Mouse (Mus musculus) c-Kit-negative CD71-positive TER-119-positive erythroid progenitor cells, embryonic 14.5 days (primary cell): ENCODE measurements around the gene Slc30a1.
A peak's percentile ranks its signal among the peaks of the same experiment; 100 is the strongest.

ENCODE experiments used
- DNase-seq: peaks from one replicate; pipeline ENCODE4 v3.0.0-alpha.2; 2013; ENCODE audit warnings: low read depth, low spot score

Slc30a1 gene

DNA sequence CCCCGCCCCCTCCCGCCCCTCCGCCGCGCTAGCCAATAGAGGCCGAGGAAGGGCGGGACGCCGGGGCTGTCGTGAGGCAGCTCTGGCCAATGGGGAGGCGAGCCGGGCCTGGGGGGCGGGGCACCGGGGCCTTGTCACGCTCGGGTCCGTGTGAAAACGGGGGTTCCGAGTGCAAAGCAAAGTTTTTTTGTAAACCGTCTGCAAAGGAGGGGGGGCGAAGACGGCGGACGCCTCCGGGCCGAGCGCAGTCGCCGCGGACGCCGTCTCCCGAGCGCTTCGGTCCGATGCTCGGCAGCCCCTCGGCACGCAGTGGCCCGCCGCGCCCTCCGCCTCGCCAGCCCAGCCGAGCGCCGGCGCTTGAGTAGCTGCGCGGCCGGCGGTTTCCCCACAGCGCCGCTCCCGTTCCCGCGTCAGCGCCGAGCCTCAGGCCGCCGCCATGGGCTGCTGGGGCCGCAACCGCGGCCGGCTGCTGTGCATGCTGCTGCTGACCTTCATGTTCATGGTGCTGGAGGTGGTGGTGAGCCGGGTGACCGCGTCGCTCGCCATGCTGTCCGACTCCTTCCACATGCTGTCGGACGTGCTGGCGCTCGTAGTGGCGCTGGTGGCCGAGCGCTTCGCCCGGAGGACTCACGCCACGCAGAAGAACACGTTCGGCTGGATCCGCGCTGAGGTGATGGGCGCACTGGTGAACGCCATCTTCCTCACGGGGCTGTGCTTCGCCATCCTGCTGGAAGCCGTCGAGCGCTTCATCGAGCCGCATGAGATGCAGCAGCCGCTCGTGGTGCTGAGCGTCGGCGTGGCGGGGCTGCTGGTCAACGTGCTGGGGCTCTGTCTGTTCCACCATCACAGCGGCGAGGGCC is at the start of gene Slc30a1:
Gene Slc30a1 (plus strand): TSS at position 197 of the 860 bp plus-strand sequence.
- DNase-seq: peak; percentile 96

DNA sequence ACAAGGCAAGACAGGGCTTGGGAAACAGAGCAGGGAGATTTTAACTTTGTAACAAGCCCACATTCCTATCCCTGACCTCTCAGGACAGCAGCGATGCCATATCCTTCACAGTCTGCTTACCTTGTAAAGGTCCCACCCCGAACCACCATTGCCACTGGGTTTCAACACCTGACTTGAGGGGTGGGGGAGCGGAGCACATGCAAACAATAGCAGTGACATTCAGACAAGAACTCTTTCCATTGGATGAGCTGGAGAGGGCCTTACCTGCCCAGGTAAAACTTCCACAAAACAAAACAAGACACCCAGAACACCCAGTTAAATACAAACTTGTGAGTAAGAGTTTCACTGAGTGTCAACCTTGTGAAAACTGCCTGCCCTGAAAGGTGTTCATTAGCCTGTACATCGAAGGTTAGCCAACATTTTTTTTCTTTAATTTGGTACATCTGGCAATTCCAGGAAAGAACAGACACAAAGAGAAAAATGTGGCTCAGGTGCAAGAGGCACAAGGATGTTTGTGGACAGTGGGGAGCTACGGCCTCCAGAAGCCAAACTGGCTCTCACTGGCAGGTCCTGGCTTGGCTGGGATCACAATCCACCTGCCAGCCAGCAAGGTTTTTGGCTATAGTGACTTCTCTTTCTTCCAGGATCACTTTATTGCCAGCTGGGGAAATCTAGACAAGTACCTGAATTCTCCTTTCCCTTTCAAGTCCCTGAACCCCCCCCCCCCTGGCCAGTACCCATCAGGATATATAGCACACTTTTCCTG is 49.5 kb upstream of the Slc30a1 start:
- DNase-seq: no peak

DNA sequence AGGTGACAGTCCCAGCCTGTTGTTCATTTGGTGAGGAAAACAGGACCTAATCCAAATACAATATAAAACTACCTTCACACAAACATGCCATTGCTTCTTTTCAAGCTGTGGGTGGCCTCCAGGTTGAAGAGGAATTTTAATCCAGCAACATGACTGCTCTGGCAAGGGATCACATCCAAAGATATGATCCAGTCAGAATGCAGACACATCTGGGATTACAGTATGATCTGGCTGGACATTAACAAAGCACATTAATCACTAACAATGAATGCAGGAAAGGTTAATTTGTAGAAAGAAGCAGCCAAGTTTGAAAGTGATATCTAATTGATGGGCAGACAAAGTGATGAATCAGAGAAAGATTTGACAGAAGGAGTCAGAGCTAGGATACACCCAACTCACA is 48.4 kb upstream of the Slc30a1 start:
- DNase-seq: no peak

DNA sequence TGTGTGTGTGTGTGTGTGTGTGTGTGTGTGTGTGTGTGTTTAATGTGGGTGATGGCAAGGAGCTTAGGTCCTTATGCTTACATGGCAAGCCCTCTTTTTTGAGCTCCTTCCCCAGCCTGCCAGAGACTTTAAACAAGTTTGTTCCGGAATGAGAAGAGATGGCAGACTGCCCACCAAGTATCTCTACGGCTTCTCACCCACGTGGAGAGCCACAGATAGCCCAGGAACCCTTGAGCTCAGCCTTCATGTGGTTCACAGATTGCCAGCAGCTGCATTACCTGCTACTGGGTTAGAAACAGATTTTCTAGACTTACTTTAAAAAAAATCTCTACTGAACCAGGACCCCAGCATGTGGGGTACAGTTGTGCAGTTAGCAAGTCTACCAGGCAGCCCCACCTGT is 46.7 kb upstream of the Slc30a1 start:
- no peak for DNase-seq

DNA sequence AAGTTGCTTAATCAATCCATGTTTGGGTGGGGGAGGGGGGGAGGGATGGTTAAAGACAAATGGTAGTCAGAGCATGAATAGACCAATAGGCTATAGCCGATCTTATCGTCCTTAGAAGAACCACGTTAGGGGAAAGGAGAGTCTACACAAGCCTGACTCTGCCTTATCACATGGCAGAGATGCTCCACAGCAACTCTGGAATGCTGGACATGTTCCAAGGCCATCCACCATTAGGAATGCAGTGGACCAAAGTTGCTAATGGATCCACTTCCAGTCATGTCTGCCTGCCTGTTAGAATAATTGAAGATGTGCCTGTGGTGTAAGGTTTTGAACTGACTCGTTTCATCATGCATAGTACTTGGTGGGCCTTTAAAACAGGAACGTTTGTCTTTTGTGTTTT is 45.3 kb upstream of the Slc30a1 start:
- no peak for DNase-seq

DNA sequence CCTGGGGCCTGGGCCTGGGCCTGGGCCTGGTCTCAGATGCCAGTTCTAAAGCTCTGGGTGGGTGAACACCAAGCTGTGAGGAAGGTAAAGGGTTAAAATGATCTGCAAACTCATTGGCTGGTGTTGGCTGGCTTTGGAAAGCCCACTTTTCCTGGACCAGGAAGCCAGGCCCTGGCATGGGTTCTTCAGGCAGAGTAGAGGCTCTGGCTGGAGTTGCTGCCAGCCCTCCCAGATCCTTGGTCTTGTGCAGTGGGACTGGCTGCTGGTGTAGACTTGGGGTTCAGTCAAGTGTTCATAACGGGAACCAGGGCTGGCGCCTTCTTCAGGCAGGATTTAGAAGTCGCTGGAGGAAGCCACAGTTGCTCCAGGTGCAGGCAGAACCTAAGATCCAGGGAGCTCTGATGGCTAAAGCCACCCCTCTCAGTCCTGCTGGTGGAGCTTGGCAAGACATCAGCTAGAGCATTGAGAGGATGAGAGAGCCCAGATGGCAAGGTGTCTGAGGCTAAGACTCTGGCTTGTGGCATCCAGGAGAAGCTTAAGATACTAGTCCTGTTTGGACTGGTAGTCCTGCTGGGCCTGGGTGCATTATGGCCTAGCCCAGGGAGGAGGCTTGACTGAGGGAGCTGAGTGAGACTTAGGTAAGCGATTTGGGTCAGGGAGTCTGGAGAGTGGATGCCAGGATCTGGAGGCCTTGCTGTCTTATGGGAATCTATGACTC is 42.6 kb upstream of the Slc30a1 start:
- DNase-seq: no peak

DNA sequence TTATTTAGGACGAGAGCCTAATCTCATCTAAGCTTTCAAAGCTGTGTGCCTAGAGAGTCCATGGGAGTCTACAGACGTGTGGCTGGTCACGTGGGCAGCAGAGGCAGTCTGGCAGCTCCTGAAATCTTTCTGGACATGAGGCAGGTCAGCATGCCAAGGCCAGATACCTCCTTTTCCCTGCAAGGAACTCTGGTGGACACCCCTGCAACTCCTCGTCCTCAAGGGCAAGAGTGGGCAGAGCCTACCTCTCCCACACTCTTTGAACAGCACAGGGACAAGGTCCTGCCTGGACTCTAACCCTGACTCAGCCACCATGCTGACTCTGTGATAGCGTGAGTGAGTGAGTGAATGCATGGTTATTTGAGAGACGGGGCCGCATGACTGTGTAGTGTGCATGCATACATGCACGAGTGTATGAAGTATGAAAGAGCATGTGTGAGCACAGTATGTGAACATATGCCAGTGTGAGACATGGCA is 42.0 kb upstream of the Slc30a1 start:
- no peak for DNase-seq

DNA sequence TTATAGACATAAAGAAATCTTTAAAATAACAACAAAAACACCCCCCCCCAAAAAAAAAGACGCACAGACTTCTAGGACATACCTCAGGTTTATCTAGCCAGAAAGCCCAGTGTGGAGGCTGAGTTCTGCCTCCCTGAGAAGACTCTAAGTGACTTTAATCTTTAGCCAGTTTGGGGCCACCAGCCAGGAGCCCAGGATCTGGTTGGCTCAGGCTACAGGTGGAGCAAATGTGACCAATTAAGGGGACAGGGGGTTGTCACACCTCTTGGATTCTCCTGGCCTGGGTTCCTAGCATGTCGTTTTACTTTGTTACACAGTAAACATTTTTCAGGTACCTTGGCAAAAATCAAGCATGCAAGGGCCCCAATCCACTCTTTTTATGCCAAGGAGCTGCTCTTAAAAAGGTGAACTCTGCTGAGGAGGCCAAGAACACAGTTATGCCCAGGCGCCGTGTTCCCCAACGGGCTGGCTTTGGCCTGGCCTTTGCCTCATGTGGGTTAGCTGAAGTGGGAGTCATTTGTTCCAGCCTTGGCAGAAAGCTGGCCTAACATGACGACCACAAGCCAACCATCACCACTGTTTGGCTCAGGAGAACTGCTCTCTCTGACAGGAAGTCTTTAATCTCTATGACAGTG is 34.4 kb upstream of the Slc30a1 start:
- DNase-seq: no peak

DNA sequence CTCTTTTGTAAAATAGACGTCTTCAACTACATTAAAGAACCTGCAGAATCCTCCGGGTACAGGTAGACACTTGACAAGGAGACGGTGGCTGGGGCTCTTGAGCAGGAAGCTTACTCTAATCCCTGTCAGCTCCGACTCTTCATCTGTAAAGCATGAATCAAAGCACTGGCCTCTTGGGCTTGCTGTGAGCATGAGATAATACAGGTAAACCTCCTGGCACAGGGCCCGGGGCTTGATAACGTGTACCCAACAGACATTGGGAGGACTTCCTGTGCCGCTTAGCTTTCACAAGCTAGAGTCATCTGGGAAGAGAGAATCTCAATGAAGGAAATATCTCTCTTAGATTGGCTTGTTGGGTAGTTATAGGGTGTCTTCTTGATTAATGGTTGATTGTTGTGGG is 31.6 kb upstream of the Slc30a1 start:
- no peak for DNase-seq

DNA sequence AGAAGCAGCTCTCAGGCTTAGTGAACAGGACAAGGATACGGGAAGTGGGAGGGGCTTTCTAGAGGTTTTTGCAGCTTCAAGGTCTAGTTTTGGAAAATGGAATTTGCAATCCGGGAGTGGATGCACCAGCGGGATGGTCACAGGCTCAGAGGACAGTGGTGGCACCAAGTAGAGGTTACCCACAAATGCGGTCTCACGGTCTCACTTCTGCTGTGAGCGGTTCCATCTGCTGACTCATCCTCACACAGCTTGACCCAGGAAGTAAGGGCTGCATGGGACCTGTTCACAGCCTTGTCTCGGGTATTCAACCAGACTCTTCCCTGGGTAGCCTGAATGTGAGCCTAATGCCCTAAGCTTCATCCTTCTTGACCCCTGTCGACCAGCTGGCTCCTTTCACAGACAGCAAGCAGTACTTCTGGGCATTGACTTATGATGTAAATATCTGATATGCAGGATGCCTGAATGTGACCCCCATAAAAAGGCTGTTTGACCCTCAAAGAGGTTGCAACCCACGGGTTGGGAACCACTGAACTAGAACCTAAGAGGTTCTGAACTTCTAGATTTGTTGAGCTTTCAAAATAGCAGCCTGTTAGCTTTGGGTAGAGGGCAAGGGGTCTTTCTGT is 30.8 kb upstream of the Slc30a1 start:
- DNase-seq: no peak

DNA sequence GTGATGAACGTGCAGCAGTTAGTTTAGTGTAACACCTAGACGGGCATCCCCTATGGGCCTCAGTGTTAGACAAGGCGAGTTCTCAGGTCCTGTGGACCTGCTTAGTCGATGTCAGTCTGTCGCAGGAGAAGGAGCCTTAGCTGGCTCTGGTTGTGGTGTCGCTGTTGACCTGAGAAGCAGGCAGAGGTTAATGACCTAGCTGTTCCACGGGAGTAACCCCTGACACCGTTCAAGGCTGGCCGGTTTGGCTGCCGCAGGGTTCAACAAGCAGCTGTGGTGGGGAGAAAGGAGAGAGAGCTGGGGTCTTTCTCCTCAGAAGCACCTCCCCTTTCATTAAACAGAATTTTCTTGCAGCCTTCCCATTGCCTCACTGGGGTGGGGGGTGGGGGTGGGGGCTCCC is 28.9 kb upstream of the Slc30a1 start:
- no peak for DNase-seq

DNA sequence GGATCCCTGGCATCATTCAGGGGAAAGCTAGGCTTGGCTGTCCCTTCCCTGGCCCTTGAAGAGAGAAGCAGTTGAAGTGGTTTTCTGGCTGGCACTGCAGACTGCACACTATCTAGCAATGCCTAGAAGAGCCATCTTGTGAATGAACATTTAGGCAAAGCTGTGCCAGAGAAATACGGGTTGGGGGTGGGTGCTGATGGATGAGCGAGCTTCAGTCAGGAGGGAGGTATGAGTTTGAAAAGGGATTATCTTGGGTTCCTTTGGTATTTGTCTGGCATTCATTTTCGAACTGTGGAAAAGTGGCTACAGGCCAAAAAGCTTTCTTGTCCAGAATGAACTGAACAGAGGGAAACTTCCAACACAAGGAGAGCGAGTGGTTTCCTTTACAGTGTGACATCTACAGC is 28.0 kb upstream of the Slc30a1 start:
- DNase-seq: no peak

DNA sequence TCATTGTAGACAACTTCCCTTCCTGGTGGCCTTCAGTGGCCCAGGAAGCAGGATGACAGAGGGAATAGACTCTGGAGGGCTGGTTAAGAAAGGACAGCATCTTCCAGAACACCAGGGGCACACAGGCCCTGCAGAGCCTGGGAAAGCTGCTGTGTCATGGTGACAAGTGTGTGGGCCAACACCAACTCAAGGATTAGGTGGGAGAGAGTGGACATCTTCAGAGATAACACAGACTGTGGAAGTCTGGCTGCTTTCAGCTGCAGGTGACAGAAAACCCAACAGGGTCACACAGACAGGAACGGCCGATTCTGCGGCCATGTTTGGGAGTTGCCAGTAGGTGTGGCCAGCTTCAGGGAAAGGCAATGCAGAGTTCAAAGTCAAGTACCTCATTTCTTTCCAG is 26.3 kb upstream of the Slc30a1 start:
- DNase-seq: peak; percentile 70

DNA sequence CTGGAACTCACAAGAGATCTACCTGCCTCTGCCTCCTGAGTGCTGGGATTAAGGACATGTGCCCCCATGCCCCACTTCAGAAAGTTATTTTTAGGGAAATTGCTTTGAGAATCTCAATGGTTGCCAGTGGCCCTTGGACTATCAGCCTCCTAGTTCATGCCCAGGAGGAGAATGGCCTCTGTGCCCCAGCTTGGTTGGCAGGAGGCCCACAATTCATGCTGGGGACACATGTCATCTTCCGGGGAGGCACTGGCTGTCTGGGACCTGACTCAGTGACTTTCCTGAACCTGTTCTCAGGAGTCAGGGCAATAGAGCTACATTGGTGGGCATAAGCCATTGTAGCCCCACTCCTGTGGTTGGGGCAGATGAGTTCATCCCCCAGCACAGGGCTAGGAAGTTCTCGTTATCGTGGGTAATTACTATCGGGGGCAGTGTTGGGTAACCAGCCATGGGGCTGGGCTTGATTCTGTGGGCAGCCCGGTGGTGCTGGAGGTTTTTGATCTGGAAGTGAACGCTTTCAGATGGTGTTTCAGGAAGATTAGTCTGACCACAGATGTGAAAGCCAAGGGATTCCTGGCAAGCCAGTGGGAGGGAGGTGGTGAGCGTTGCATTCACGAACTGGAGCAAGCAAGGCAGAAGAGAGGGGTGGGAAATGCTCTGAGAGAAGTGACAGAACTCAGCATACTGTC is 25.5 kb upstream of the Slc30a1 start:
- DNase-seq: no peak

DNA sequence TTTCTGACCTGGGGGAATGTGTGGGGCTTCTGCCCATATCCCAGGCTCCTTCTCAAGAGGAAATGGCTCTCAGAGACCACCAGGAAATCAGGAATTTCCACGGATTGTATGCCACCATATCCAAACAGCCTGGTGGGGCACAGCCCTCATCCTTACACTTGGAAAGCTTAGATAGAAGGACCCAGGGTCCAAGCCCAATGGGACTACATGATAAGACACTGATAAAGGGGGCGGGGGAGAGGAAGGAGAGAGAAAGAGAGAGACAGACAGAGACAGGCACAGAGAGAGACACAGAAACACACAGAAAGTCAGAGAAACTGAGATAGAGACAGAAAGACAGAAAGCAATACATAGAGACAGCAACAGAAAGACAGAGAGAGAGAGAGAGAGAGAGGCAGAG is 24.9 kb upstream of the Slc30a1 start:
- DNase-seq: no peak

DNA sequence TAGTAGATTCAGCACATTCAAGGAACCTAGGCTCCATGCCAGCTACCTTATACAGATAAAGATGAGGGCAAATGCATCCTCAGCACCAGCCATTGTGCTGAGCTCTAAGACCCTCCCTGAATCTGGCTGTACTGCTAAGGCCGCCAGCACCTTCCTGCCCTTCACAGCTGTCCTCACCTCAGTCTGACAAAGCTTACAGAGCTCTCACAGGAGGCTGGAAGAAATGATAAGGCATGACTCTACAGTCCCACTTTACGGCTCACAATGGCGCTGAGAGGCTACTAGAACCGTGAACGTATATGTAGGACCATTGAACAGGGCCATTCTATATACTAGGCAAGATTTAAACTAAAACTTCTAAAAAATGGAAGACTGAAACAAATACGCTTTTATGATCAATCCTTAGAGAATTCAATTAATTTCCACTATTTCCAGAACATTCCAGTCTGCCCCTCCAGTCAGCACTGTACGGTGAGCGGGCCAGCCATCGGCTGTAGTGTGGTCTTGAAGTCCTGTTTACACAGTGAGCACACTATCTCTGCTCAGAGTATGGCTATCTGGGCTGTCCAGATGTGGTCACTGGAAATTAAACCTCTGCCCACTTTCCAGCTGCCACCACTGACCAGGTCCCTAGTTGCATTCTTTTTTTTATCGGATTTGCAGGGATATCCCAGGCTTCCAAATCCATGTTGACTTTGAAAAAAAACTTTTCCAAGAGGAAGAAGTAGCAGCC is 23.9 kb upstream of the Slc30a1 start:
- DNase-seq: no peak

DNA sequence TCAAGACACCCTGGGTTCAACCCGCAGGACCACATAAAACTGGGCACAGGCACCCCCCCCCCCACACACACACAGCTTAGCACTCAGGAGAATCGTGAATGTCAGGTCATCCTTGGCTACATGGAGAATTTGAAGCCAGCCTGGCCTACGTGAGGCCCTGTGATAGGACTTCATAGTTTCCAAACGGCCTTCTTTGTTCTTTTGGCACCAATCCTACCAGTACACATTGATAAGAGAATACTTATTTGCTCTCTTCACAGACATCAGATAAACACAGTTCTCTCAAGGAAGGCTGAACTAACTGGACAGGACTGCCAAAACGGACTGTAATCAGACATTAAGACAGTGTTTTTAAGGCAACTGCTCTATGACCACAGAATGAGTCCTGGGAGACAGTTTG is 22.9 kb upstream of the Slc30a1 start:
- no peak for DNase-seq

DNA sequence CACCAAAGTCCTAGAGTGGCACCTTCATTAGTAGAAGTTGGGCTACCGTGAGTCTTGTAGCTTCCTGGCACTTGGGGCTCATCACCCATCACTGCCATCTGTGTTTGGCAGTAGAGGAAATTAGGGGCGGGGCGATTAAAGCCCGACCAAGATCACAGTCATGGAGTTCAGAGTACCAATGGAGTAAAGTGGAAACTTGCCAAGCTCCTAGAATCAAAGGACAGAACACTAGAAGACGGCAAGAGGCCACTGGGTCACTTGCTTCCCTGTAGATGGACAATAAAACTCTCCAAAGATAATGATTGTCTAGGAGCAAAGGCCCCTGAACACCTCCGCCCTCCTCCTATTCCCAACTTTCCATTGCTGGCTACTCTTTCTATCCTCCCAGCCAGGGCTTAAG is 14.7 kb upstream of the Slc30a1 start:
- no peak for DNase-seq

DNA sequence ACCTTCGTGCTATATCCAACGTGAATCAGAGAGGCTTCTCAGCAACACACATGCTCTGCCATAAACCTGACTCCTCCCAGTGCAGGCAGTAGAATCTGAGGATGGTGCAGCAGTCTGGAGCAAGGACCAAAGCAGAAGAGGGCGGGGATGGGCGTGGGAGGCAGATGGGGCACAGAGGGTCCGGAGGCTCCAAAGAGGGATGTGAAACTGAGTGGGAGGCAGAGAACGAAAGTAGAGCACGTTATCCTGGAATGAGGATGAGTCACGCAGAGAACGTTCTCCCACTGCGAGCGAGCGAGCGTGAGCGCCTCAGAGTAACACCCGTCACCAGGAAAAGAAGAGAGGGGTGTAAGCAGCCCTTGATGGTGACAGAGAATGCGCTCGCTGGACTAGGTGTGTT is 12.2 kb upstream of the Slc30a1 start:
- DNase-seq: no peak

DNA sequence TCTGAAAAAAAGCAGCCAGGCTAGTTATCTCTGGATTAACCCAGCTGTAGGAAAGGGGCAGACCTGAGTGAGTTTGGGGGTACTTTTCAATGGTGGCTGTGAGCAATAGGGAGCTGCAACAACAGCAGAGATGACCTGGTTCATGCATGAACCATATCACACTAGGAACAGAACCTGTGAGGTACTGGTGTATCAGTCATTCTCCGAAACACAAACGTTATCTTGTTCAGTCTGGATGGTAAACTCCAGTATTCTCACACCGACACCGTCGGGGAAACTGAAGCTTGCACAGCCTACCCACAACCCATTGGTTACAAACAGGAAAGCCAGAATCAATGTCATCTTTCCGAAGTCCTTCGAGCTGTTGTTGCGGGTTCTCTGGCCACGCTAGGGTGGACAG is 11.7 kb upstream of the Slc30a1 start:
- no peak for DNase-seq
